Mouse (Mus musculus) lung, postnatal 0 days (tissue): ENCODE data around the gene Aatf.

Experiments used
- CTCF ChIP-seq: IDR thresholded peaks from 2 replicates; pipeline ENCODE4 v1.5.1; 2016; ENCODE audit warnings: antibody characterized with exemption, mild to moderate bottlenecking
- EP300 ChIP-seq: IDR thresholded peaks from 2 replicates; pipeline ENCODE4 v1.6.1; 2016; ENCODE audit warnings: antibody characterized with exemption, mild to moderate bottlenecking, control low read depth

DNA sequence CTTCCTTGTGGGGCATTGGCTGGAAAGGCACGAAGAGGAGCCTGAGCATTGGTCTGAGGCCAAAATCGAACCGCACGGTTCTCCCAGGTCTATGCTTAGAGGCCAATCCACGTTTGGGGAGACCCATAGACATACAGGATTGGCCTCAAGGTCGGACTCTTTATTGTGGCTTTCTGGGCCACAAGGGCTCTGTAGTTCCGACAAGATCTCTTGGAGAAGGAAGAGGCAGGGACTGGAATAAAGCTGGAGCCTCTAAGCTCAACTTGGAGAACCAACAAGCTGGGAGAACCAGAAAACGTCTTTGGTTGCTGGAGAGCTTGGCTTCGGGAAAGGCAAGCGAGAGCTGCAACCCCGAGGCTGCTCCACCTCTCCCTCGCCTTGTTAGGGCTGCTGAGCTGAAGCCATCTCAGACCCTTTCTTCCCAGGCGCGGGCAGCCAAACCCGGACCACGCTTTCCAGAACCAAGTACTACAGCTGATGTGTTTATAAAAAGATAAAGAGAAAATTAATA, 10.1 kb upstream of the Aatf start:
- TF ChIP-seq CTCF (no peak), EP300 (no peak)
